Mouse (Mus musculus) embryonic facial prominence, embryonic 14.5 days (tissue): ENCODE results near the gene 4930524J08Rik. TPM values are rescaled to one million over a fixed set of nuclear protein-coding genes. Genes with fewer than 3 reads are reported as not detected.

Experiments used
- ATAC-seq: fragments of 200-750 bp; cut with Nextera tagmentation; 2 replicates; pipeline ENCODE4 v1.8.0; 2017; ENCODE audit warnings: low read depth, moderate number of reproducible peaks, moderate TSS enrichment
- DNase-seq: peaks from one replicate; pipeline ENCODE4 v3.0.0-alpha.2; 2015; ENCODE audit warnings: low spot score
- H3K27ac ChIP-seq: fragments of 300-500 bp; sonication (generic); replicated peaks from 2 replicates; pipeline ENCODE4 v1.5.1; 2014; ENCODE audit warnings: low read depth, mild to moderate bottlenecking, low read length, moderate library complexity
- H3K27me3 ChIP-seq: fragments of 300-500 bp; sonication (generic); replicated peaks from 2 replicates; pipeline ENCODE4 v1.6.1; 2014; ENCODE audit warnings: low read length; ENCODE audit not compliant: control insufficient read depth, insufficient read depth
- H3K36me3 ChIP-seq: fragments of 300-500 bp; sonication (generic); 2 replicates; pipeline ENCODE4 v1.6.1; 2014; ENCODE audit warnings: low read length, mixed read lengths; ENCODE audit not compliant: control insufficient read depth, insufficient read depth
- H3K4me1 ChIP-seq: fragments of 300-500 bp; sonication (generic); 2 replicates; pipeline ENCODE4 v1.6.1; 2014; ENCODE audit warnings: antibody characterized with exemption, low read length; ENCODE audit not compliant: control insufficient read depth, insufficient read depth
- H3K4me2 ChIP-seq: fragments of 300-500 bp; sonication (generic); 2 replicates; pipeline ENCODE4 v1.6.1; 2014; ENCODE audit warnings: low read depth, mild to moderate bottlenecking, low read length, moderate library complexity, mixed read lengths
- H3K4me3 ChIP-seq: fragments of 300-500 bp; sonication (generic); 2 replicates; pipeline ENCODE4 v1.5.1; 2014; ENCODE audit warnings: low read depth, mild to moderate bottlenecking, low read length
- H3K9ac ChIP-seq: fragments of 300-500 bp; sonication (generic); 2 replicates; pipeline ENCODE4 v1.6.1; 2014; ENCODE audit warnings: low read depth, mild to moderate bottlenecking, low read length, moderate library complexity, mixed read lengths
- H3K9me3 ChIP-seq: fragments of 300-500 bp; sonication (generic); 2 replicates; pipeline ENCODE4 v1.6.1; 2016; ENCODE audit warnings: low read length; ENCODE audit not compliant: control insufficient read depth
- WGBS: fragments of 180-500 bp; shearing (Covaris S2); extraction: QIAGEN DNeasy Blood & Tissue Kit; methylation state at CpG from one replicate; pipeline ENCODE4 v1.1.7; 2014; 5-methylcytosine and 5-hydroxymethylcytosine counted together
- polyA plus RNA-seq: library from polyadenylated mRNA; unstranded; fragments of >200 nt; fragmentation: Nextera tagmentation; extraction: Ambion mirVana; gene quantifications from 2 replicates; pipeline ENCODE4 v1.2.1, GENCODE M21; 2014

Gene 4930524J08Rik
- polyA plus RNA-seq, 1 experiment from 2014 or later: 1.7 TPM

- no peaks in the 10 kb centered on the region for H3K36me3 ChIP-seq
- H3K27ac ChIP-seq: no peak overlapping the region
- ATAC-seq (no peak), DNase-seq (no peak)
- WGBS: 69% methylated on average over 3 of the region's 3 CpGs
- no peak overlapping the region for H3K4me2 ChIP-seq
- H3K9me3 ChIP-seq: no peaks in the 10 kb centered on the region
- H3K4me1 ChIP-seq: no peaks in the 10 kb centered on the region
- no peak overlapping the region for H3K9ac ChIP-seq
- no peaks in the 10 kb centered on the region for H3K27me3 ChIP-seq
- H3K4me3 ChIP-seq: no peak overlapping the region
Measured at GRCm38 (mm10) chr5:99994166-99994565, 15.3 kb downstream of the 4930524J08Rik start.

DNA sequence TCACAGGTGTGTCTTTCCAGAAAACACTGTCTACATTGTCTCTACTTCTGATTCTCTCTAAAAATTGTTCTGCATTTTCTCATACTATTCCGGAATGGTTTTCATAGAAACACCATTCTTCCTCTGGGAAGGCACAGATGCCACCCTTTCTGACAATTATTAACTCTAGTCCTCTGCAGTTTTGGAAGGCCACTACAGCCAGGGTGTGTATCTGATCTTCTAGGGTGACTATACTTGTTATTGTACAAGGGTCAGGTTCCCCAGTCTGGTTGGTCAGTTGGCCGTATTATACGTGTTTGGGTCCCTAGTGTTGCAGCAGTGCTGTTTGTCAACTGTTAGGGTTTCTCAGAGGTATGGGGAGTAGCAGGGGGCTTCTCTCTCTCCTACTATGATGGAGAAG is 15.8 kb downstream of the 4930524J08Rik start:
- Histone ChIP-seq H3K27ac (no peak overlapping the region), H3K4me2 (no peak overlapping the region), H3K36me3 (no peaks in the 10 kb centered on the region), H3K27me3 (no peaks in the 10 kb centered on the region), H3K4me3 (no peak overlapping the region), H3K9me3 (no peaks in the 10 kb centered on the region), H3K9ac (no peak overlapping the region), H3K4me1 (no peaks in the 10 kb centered on the region)
- 89% methylated on average over 3 of the region's 3 CpGs for WGBS
- ATAC-seq (no peak), DNase-seq (no peak)

- no peak overlapping the region for H3K27ac ChIP-seq
- no peaks in the 10 kb centered on the region for H3K36me3 ChIP-seq
- H3K4me2 ChIP-seq: no peak overlapping the region
- 81% methylated on average over 7 of the region's 7 CpGs for WGBS
- no peaks in the 10 kb centered on the region for H3K9me3 ChIP-seq
- ATAC-seq (no peak), DNase-seq (no peak)
- no peaks in the 10 kb centered on the region for H3K4me1 ChIP-seq
- H3K9ac ChIP-seq: no peak overlapping the region
- H3K27me3 ChIP-seq: no peaks in the 10 kb centered on the region
- no peak overlapping the region for H3K4me3 ChIP-seq
Measured at GRCm38 (mm10) chr5:100000048-100000447, 21.2 kb downstream of the 4930524J08Rik start.

GRCm38 (mm10) chr5:100000500-100000899 is 21.6 kb downstream of the 4930524J08Rik start:
- Histone ChIP-seq H3K9me3 (no peaks in the 10 kb centered on the region), H3K4me1 (no peaks in the 10 kb centered on the region), H3K4me3 (no peak overlapping the region), H3K4me2 (no peak overlapping the region), H3K27ac (no peak overlapping the region), H3K36me3 (no peaks in the 10 kb centered on the region), H3K27me3 (no peaks in the 10 kb centered on the region), H3K9ac (no peak overlapping the region)
- 33% methylated on average over 3 of the region's 8 CpGs for WGBS
- ATAC-seq (no peak), DNase-seq (no peak)

DNA sequence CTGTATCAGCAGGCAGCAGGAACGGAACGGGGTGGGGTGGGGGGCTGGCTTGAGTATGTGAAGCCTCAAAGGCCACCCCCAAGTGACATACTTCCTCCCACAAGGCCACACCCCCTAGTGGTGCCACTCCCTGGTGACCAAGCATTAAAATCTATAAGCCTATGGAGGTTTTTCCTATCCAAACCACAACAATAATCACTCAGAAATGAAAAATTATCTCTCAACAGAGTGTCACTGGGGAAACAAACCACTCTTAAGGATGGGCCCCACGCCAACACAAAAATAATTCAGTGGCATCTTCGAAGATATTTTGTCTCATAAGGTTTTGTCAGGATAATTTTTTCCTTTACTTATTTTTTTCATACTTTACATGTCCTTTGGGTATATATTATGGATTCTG is 25.0 kb downstream of the 4930524J08Rik start:
- no peaks in the 10 kb centered on the region for H3K4me1 ChIP-seq
- no peak for ATAC-seq
- H3K9me3 ChIP-seq: no peaks in the 10 kb centered on the region
- 82% methylated on average over 4 of the region's 4 CpGs for WGBS
- H3K4me2 ChIP-seq: no peak overlapping the region
- H3K36me3 ChIP-seq: no peaks in the 10 kb centered on the region
- H3K27ac ChIP-seq: no peak overlapping the region
- no peak overlapping the region for H3K9ac ChIP-seq
- H3K27me3 ChIP-seq: no peaks in the 10 kb centered on the region
- H3K4me3 ChIP-seq: no peak overlapping the region
- no peak for DNase-seq

DNA sequence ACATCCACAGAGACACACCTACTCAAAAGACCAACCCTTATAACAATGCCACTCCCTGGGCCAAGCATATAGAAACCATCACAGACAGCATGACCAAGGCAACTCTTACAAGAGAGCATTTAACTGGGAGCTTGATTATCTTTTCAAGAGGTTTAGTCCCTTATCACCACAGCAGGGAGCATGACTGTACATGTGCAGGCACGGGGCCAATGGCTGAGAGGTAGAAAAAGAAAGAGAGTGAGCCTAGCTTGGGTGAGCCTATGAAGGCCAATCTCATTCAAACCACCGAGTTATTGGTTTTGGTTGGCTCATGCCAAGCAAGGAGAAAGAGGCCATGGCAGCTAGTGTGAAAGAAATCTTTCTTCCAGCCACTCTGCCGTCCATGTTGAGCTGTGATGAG is 26.6 kb downstream of the 4930524J08Rik start:
- no peak overlapping the region for H3K27ac ChIP-seq
- no peaks in the 10 kb centered on the region for H3K4me1 ChIP-seq
- no peaks in the 10 kb centered on the region for H3K9me3 ChIP-seq
- no peaks in the 10 kb centered on the region for H3K36me3 ChIP-seq
- no peak overlapping the region for H3K4me3 ChIP-seq
- H3K27me3 ChIP-seq: no peaks in the 10 kb centered on the region
- H3K4me2 ChIP-seq: no peak overlapping the region
- DNase-seq (no peak), ATAC-seq (no peak)
- no peak overlapping the region for H3K9ac ChIP-seq
- 75% methylated on average over 3 of the region's 3 CpGs for WGBS

GRCm38 (mm10) chr5:100005896-100006295 is 27.0 kb downstream of the 4930524J08Rik start:
- no peaks in the 10 kb centered on the region for H3K9me3 ChIP-seq
- no peak overlapping the region for H3K4me2 ChIP-seq
- no peaks in the 10 kb centered on the region for H3K4me1 ChIP-seq
- no peak overlapping the region for H3K4me3 ChIP-seq
- WGBS: 73% methylated on average over 6 of the region's 6 CpGs
- ATAC-seq: no peak
- no peak overlapping the region for H3K27ac ChIP-seq
- no peaks in the 10 kb centered on the region for H3K27me3 ChIP-seq
- DNase-seq: no peak
- H3K36me3 ChIP-seq: no peaks in the 10 kb centered on the region
- H3K9ac ChIP-seq: no peak overlapping the region

GRCm38 (mm10) chr5:100006324-100007039 is 27.6 kb downstream of the 4930524J08Rik start:
- Histone ChIP-seq H3K36me3 (no peaks in the 10 kb centered on the region), H3K27ac (no peak overlapping the region), H3K4me3 (no peak overlapping the region), H3K9me3 (no peaks in the 10 kb centered on the region), H3K9ac (no peak overlapping the region), H3K4me1 (no peaks in the 10 kb centered on the region), H3K4me2 (no peak overlapping the region), H3K27me3 (no peaks in the 10 kb centered on the region)
- DNase-seq (no peak), ATAC-seq (no peak)
- 85% methylated on average over 4 of the region's 4 CpGs for WGBS

DNA sequence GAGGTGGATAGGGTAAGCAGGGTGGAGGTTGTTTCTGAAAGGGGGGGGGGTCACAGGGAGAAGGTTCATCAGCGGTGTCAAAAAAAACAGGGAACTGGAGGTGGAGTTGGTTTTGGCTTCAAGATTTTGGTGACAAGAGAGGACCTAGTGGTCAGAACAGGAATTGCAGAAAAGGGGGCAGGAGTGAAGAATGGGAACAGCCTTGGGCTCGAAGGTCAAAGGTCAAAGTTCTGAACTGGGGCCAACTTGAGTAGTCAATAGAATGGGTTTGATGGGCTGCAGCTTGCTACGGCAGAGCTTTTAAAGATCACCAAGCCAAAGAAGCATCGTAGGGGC is 28.1 kb downstream of the 4930524J08Rik start:
- no peak for DNase-seq
- ATAC-seq: no peak
- Histone ChIP-seq H3K27ac (no peak overlapping the region), H3K9me3 (no peaks in the 10 kb centered on the region), H3K4me2 (no peak overlapping the region), H3K9ac (no peak overlapping the region), H3K4me1 (no peaks in the 10 kb centered on the region), H3K4me3 (no peak overlapping the region), H3K36me3 (no peaks in the 10 kb centered on the region), H3K27me3 (no peaks in the 10 kb centered on the region)
- WGBS: 78% methylated on average over 4 of the region's 4 CpGs
